Mouse (Mus musculus) stomach, postnatal 0 days (tissue): ENCODE data around the gene Snx9. TPM values are rescaled to one million over a fixed set of nuclear protein-coding genes. Genes with fewer than 3 reads are reported as not detected.

Experiments
- ATAC-seq: fragments of 200-750 bp; cut with Nextera tagmentation; 2 replicates; pipeline ENCODE4 v1.8.0; 2017; ENCODE audit not compliant: low FRiP score, low TSS enrichment
- DNase-seq: peaks from one replicate; pipeline ENCODE4 v3.0.0-alpha.2; 2016; ENCODE audit warnings: low spot score
- H3K27ac ChIP-seq: fragments of 300-500 bp; sonication (generic); replicated peaks from 2 replicates; pipeline ENCODE4 v1.5.1; 2014; ENCODE audit warnings: mild to moderate bottlenecking, control low read depth
- H3K27me3 ChIP-seq: fragments of 300-500 bp; sonication (generic); 2 replicates; pipeline ENCODE4 v1.6.1; 2014; ENCODE audit warnings: low read length; ENCODE audit not compliant: control insufficient read depth, insufficient read depth
- H3K36me3 ChIP-seq: fragments of 300-500 bp; sonication (generic); 2 replicates; pipeline ENCODE4 v1.6.1; 2014; ENCODE audit warnings: low read length, mixed read lengths; ENCODE audit not compliant: control insufficient read depth, insufficient read depth
- H3K4me1 ChIP-seq: fragments of 300-500 bp; sonication (generic); replicated peaks from 2 replicates; pipeline ENCODE4 v1.6.1; 2014; ENCODE audit warnings: antibody characterized with exemption; ENCODE audit not compliant: control insufficient read depth, insufficient read depth
- H3K4me2 ChIP-seq: fragments of 300-500 bp; sonication (generic); replicated peaks from 2 replicates; pipeline ENCODE4 v1.6.1; 2014; ENCODE audit warnings: low read depth, mild to moderate bottlenecking, control low read depth, moderate library complexity
- H3K4me3 ChIP-seq: fragments of 300-500 bp; sonication (generic); 2 replicates; pipeline ENCODE4 v1.5.1; 2014; ENCODE audit warnings: low read depth, low read length, control low read depth
- H3K9ac ChIP-seq: fragments of 300-500 bp; sonication (generic); 2 replicates; pipeline ENCODE4 v1.6.1; 2014; ENCODE audit warnings: mild to moderate bottlenecking, low read length, control low read depth, mixed read lengths
- H3K9me3 ChIP-seq: fragments of 300-500 bp; sonication (generic); 2 replicates; pipeline ENCODE4 v1.6.1; 2016; ENCODE audit warnings: low read length; ENCODE audit not compliant: control insufficient read depth
- CTCF ChIP-seq: IDR thresholded peaks from 2 replicates; pipeline ENCODE4 v1.5.1; 2016; ENCODE audit warnings: antibody characterized with exemption, low read depth, mild to moderate bottlenecking, moderate library complexity
- EP300 ChIP-seq: optimal IDR thresholded peaks from 2 replicates; pipeline ENCODE3; 2016; ENCODE audit warnings: antibody characterized with exemption
- WGBS: fragments of 180-500 bp; shearing (Covaris S2); extraction: QIAGEN DNeasy Blood & Tissue Kit; methylation state at CpG from one replicate; pipeline ENCODE4 v1.1.7; 2014; 5-methylcytosine and 5-hydroxymethylcytosine counted together
- polyA plus RNA-seq: library from polyadenylated mRNA; unstranded; fragments of >200 nt; fragmentation: Nextera tagmentation; extraction: Ambion mirVana; gene quantifications from 2 replicates; pipeline ENCODE4 v1.2.1, GENCODE M21; 2015

The Snx9 gene
- polyA plus RNA-seq, 1 experiment from 2014 or later, result 34.8 TPM

- Histone ChIP-seq H3K4me3 (no peak overlapping the region), H3K27me3 (no peaks in the 10 kb centered on the region), H3K27ac (no peak overlapping the region), H3K9ac (no peak overlapping the region), H3K36me3 (no peaks in the 10 kb centered on the region), H3K4me1 (peaks cover 8% of the 10 kb centered on the region), H3K4me2 (no peak overlapping the region), H3K9me3 (no peaks in the 10 kb centered on the region)
- ATAC-seq (peak; percentile 49; the same call in 1 of the 2 replicates), DNase-seq (no peak)
- TF ChIP-seq CTCF (no peak), EP300 (no peak)
- WGBS, result 74% methylated on average over 3 of the region's 3 CpGs
Observed at GRCm38 (mm10) chr17:5869461-5869860, 28.3 kb downstream of the Snx9 start.

DNA sequence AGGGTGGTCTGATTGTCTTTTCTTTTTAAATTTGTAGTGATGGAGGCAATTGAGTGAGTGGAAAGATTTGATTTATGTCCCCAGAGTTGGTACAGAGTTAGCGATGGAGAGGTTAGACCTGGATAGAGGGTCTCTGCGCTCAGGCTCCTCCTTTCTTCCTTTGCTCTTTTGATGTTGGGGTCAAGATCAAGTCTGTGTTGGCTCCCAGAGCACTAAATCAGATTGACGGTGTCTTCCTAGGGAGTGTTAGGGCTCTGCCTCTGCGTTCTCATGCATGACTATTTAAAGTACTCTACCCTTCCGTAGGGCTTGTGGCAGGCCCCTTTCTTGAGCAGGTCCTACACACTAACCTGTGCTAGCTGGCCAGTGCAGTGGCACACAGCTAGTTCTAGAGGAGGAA, 28.9 kb downstream of the Snx9 start:
- Histone ChIP-seq H3K36me3 (no peaks in the 10 kb centered on the region), H3K4me3 (no peak overlapping the region), H3K9ac (no peak overlapping the region), H3K9me3 (no peaks in the 10 kb centered on the region), H3K4me1 (peaks cover 10% of the 10 kb centered on the region), H3K4me2 (no peak overlapping the region), H3K27ac (no peak overlapping the region), H3K27me3 (no peaks in the 10 kb centered on the region)
- ATAC-seq, result no peak
- WGBS, result 68% methylated on average over 5 of the region's 5 CpGs
- no peak for DNase-seq
- TF ChIP-seq CTCF (no peak), EP300 (no peak)

GRCm38 (mm10) chr17:5870696-5871095, 29.6 kb downstream of the Snx9 start:
- Histone ChIP-seq H3K27me3 (no peaks in the 10 kb centered on the region), H3K27ac (no peak overlapping the region), H3K36me3 (no peaks in the 10 kb centered on the region), H3K4me3 (no peak overlapping the region), H3K9ac (no peak overlapping the region), H3K9me3 (no peaks in the 10 kb centered on the region), H3K4me2 (no peak overlapping the region), H3K4me1 (peaks cover 10% of the 10 kb centered on the region)
- WGBS, result 91% methylated on average over 11 of the region's 11 CpGs
- ATAC-seq (no peak), DNase-seq (no peak)
- TF ChIP-seq EP300 (no peak), CTCF (no peak)

DNA sequence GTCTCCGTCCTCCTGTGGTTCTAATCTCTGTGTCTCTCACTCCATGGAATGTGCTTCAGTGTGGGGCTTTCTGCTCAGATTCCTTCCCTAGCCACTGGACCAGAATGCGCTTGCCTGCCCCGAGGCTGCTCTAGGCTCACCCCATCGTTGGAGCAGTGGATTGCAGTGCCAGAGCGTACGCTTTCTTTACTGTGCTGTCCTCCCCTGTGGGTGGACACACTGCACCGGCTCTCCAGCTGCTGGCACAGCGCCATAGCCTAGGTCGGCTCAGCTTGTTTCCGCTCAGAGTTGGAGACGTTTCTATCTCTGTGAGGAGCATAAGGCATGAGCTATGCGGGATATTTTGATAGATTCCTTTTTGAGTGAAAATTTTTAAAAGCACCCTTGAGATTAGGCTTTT, 31.4 kb downstream of the Snx9 start:
- Histone ChIP-seq H3K27ac (no peak overlapping the region), H3K9ac (no peak overlapping the region), H3K4me3 (no peak overlapping the region), H3K4me2 (no peak overlapping the region), H3K4me1 (peaks cover 10% of the 10 kb centered on the region), H3K9me3 (no peaks in the 10 kb centered on the region), H3K27me3 (no peaks in the 10 kb centered on the region), H3K36me3 (no peaks in the 10 kb centered on the region)
- TF ChIP-seq EP300 (no peak), CTCF (peak; percentile 25; the same call in 1 of the 2 replicates)
- DNase-seq (peak; percentile 74), ATAC-seq (peak; percentile 73)
- WGBS, result 28% methylated on average over 12 of the region's 12 CpGs

DNA sequence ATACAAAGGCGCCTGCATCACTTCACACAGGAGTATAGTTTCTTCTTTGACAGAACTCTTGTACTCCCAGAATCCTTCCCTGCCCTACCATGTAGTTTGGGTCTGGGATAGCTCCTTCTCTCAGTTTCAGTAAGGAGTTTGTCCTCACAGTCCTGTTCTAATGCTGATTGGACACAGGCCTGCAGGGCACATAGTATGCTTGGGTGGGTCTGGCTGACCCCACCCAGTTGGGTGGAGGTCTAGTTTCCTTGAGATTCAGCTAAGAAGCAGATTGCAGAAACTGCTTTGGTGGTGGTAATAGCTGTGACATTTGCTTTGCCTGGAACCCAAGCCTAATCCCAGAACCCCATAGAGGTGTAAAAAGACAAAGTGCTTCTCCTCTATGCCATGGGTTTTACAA, 33.4 kb downstream of the Snx9 start:
- no peak for DNase-seq
- Histone ChIP-seq H3K9me3 (no peaks in the 10 kb centered on the region), H3K4me1 (peaks cover 5% of the 10 kb centered on the region; the same call in 1 of the 2 replicates), H3K36me3 (no peaks in the 10 kb centered on the region), H3K4me2 (no peak overlapping the region), H3K9ac (no peak overlapping the region), H3K27ac (no peak overlapping the region), H3K27me3 (no peaks in the 10 kb centered on the region), H3K4me3 (no peak overlapping the region)
- WGBS, result 81% methylated on average over 1 of the region's 1 CpGs
- ATAC-seq, result no peak
- TF ChIP-seq CTCF (no peak), EP300 (no peak)

DNA sequence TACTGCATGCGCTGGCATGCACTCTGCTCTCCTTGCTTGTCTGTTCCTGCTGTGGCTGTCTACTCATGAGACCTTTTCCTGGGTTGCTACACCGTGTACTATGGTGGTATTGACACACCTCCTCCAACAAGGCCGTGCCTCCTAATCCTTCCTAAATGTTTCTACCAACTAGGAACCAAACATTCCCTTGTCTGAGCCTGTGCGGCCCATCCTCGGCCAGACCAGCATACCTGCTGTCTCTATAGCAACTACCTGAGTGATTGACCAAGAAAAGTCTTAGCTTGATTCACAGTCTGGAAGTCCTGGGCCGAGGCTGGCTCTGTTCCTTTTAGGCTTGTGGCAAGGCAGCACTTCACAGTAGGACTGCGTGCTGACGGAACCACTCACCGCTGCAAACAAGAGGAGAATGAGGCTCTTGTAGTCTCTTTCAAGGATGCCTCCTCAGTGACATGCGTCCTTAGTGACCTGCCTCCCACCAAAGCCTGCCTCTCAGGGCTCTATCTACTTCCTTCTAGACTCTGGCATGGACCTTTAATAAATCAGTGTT, 36.6 kb downstream of the Snx9 start:
- no peak overlapping the region for H3K9ac ChIP-seq
- DNase-seq, result no peak
- no peaks in the 10 kb centered on the region for H3K9me3 ChIP-seq
- no peak for ATAC-seq
- H3K4me3 ChIP-seq, result no peak overlapping the region
- H3K36me3 ChIP-seq, result no peaks in the 10 kb centered on the region
- WGBS, result 77% methylated on average over 10 of the region's 10 CpGs
- H3K27me3 ChIP-seq, result no peaks in the 10 kb centered on the region
- TF ChIP-seq EP300, result no peak
- TF ChIP-seq CTCF, result no peak
- no peak overlapping the region for H3K27ac ChIP-seq
- H3K4me2 ChIP-seq, result no peak overlapping the region
- H3K4me1 ChIP-seq, result peaks cover 3% of the 10 kb centered on the region; the same call in 1 of the 2 replicates
